Mouse (Mus musculus) forebrain, embryonic 11.5 days (tissue): Measurements from ENCODE around the gene Olfr432. TPM values are rescaled to one million over a fixed set of nuclear protein-coding genes. Genes with fewer than 3 reads are reported as not detected.
"Not testable (repeated sequence)": the region's sequence is repeated elsewhere in the genome, so short reads cannot be mapped to it uniquely, and the experiment has no call there.

Experiments
- ATAC-seq: fragments of 200-750 bp; cut with Nextera tagmentation; replicated peaks from 2 replicates; pipeline ENCODE4 v1.8.0; 2017; ENCODE audit warnings: moderate TSS enrichment; ENCODE audit not compliant: low FRiP score
- DNase-seq: peaks from one replicate; pipeline ENCODE4 v3.0.0-alpha.2; 2017; ENCODE audit warnings: low spot score
- H3K27ac ChIP-seq: fragments of 300-500 bp; sonication (generic); 2 replicates; pipeline ENCODE4 v1.5.1; 2014; ENCODE audit warnings: low read depth, low read length
- H3K27me3 ChIP-seq: fragments of 300-500 bp; sonication (generic); 2 replicates; pipeline ENCODE4 v1.6.1; 2014; ENCODE audit warnings: mild to moderate bottlenecking, low read length, mixed read lengths; ENCODE audit not compliant: control insufficient read depth, insufficient read depth
- H3K36me3 ChIP-seq: fragments of 300-500 bp; sonication (generic); 2 replicates; pipeline ENCODE4 v1.6.1; 2014; ENCODE audit warnings: mild to moderate bottlenecking, low read length, moderate library complexity, mixed read lengths; ENCODE audit not compliant: control insufficient read depth, insufficient read depth
- H3K4me1 ChIP-seq: fragments of 300-500 bp; sonication (generic); replicated peaks from 2 replicates; pipeline ENCODE4 v1.6.1; 2014; ENCODE audit warnings: low read length, mixed read lengths; ENCODE audit not compliant: control insufficient read depth, insufficient read depth
- H3K4me2 ChIP-seq: fragments of 300-500 bp; sonication (generic); 2 replicates; pipeline ENCODE4 v1.6.1; 2014; ENCODE audit warnings: low read depth, mild to moderate bottlenecking, low read length, moderate library complexity, mixed read lengths; ENCODE audit not compliant: severe bottlenecking
- H3K4me3 ChIP-seq: fragments of 300-500 bp; sonication (generic); 2 replicates; pipeline ENCODE4 v1.5.1; 2014; ENCODE audit warnings: low read depth, low read length
- H3K9ac ChIP-seq: fragments of 300-500 bp; sonication (generic); 2 replicates; pipeline ENCODE4 v1.6.1; 2014; ENCODE audit warnings: low read length
- H3K9me3 ChIP-seq: fragments of 300-500 bp; sonication (generic); 2 replicates; pipeline ENCODE4 v1.6.1; 2016; ENCODE audit warnings: low read length, mixed read lengths; ENCODE audit not compliant: control insufficient read depth
- WGBS: fragments of 180-500 bp; shearing (Covaris S2); extraction: QIAGEN DNeasy Blood & Tissue Kit; methylation state at CpG from one replicate; pipeline ENCODE4 v1.1.7; 2014; 5-methylcytosine and 5-hydroxymethylcytosine counted together
- polyA plus RNA-seq: library from polyadenylated mRNA; unstranded; fragments of >200 nt; fragmentation: Nextera tagmentation; extraction: Ambion mirVana; gene quantifications from 2 replicates; pipeline ENCODE4 v1.2.1, GENCODE M21; 2014

Olfr432 gene
- polyA plus RNA-seq, 1 experiment from 2014 or later = not detected

DNA sequence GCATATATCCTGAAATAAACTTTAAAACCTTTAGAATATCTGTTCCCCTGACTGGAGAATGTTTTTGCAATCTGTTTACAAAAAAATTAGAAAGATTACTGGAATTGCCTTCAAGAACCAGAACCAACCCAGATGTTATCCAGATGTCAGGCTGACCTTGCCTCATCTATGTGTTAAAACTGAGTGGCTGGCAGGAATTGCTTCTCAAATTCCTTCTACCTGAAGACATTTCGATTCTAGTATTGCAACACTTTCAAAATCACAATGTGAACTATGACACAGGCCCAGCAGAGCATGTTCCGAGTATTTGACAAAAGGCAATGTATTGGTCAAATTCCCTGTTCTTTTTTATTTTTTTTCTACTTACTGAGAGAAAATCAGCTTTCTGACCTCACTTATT lies 4.6 kb upstream of the Olfr432 start:
- 77% methylated on average over 2 of the region's 2 CpGs for WGBS
- Histone ChIP-seq H3K4me2 (no peak overlapping the region), H3K27me3 (no peaks in the 10 kb centered on the region), H3K4me3 (no peak overlapping the region), H3K9me3 (no peaks in the 10 kb centered on the region), H3K27ac (no peak overlapping the region), H3K4me1 (no peaks in the 10 kb centered on the region), H3K36me3 (no peaks in the 10 kb centered on the region), H3K9ac (no peak overlapping the region)
- no peak for DNase-seq
- no peak for ATAC-seq

DNA sequence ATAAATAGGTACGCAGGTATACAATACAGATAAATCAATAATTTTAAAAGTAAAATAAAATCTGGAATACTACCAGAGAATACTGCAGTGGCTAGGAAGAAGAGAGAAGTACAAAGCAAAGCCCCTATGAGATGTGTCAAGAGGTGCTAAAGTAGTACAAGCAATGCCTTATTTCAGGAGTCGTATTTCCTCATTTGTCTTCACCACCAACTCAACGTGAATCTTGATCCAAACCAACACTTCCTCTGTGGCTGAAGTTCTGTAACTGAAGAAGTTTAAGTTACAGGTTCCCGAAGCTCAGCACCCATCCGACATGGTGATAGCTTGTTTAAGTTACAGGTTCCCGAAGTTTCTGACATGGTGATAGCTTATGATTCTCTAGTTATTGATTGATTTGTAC lies 778 bp upstream of the Olfr432 start:
- WGBS = 91% methylated on average over 6 of the region's 6 CpGs
- not testable (repeated sequence) for H3K36me3 ChIP-seq, DNase-seq, H3K4me2 ChIP-seq, H3K4me3 ChIP-seq, ATAC-seq, H3K9me3 ChIP-seq, H3K27ac ChIP-seq, H3K27me3 ChIP-seq, H3K4me1 ChIP-seq, H3K9ac ChIP-seq

DNA sequence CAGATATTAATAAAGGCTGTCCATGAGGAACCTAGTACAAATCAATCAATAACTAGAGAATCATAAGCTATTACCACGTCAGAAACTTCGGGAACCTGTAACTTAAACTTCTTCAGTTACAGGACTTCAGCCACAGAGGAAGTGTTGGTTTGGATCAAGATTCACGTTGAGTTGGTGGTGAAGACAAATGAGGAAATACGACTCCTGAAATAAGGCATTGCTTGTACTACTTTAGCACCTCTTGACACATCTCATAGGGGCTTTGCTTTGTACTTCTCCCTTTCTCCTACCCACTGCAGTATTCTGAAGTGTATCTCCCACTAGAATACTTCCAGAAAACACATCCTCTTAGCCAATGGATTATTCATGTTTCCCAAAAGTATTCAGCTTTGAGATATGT lies 352 bp downstream of the Olfr432 start:
- H3K9ac ChIP-seq, ATAC-seq, H3K9me3 ChIP-seq, H3K27me3 ChIP-seq, H3K4me2 ChIP-seq, H3K4me3 ChIP-seq, DNase-seq, H3K36me3 ChIP-seq, H3K4me1 ChIP-seq, H3K27ac ChIP-seq: not testable (repeated sequence)
- WGBS = 87% methylated on average over 4 of the region's 4 CpGs

DNA sequence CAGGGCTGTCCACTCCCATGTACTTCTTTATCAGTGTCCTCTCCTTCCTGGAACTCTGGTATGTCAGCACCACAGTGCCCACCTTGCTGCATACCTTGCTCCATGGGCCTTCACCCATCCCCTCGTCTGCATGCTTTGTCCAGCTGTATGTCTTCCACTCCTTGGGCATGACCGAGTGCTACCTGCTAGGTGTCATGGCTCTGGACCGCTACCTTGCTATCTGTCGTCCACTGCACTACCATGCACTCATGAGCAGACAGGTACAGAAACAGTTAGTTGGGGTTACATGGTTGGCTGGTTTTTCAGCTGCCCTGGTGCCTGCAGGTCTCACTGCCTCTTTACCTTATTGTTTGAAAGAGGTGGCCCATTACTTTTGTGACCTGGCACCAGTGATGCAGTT lies 1.5 kb downstream of the Olfr432 start:
- no peak for ATAC-seq
- 89% methylated on average over 4 of the region's 4 CpGs for WGBS
- no peak overlapping the region for H3K4me2 ChIP-seq
- no peak overlapping the region for H3K9ac ChIP-seq
- no peak overlapping the region for H3K4me3 ChIP-seq
- no peaks in the 10 kb centered on the region for H3K9me3 ChIP-seq
- H3K27me3 ChIP-seq = no peaks in the 10 kb centered on the region
- H3K4me1 ChIP-seq = no peaks in the 10 kb centered on the region
- no peak overlapping the region for H3K27ac ChIP-seq
- no peak for DNase-seq
- no peaks in the 10 kb centered on the region for H3K36me3 ChIP-seq

DNA sequence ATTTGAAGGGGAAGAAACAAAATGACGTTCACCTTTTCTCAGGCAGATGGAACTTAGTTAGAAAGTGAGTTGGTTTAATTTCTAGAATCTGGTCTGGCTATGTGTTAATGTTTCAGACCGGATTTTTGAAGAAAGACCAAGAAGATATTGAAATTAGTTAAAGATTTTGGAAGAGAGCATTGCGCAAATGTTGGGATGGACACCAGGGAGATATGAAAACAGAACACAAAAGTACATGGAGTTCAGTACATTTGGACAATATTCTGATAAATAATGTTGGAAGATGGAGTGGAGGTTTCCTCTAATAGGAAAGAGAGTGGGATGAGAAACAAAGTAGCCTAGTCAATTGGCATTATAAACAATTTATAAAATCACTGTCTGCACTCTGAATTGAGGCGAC lies 2.5 kb downstream of the Olfr432 start:
- WGBS = 82% methylated on average over 4 of the region's 4 CpGs
- no peaks in the 10 kb centered on the region for H3K4me1 ChIP-seq
- no peaks in the 10 kb centered on the region for H3K9me3 ChIP-seq
- DNase-seq (no peak), ATAC-seq (no peak)
- no peak overlapping the region for H3K9ac ChIP-seq
- no peak overlapping the region for H3K4me2 ChIP-seq
- H3K4me3 ChIP-seq = no peak overlapping the region
- H3K27me3 ChIP-seq = no peaks in the 10 kb centered on the region
- no peak overlapping the region for H3K27ac ChIP-seq
- no peaks in the 10 kb centered on the region for H3K36me3 ChIP-seq

DNA sequence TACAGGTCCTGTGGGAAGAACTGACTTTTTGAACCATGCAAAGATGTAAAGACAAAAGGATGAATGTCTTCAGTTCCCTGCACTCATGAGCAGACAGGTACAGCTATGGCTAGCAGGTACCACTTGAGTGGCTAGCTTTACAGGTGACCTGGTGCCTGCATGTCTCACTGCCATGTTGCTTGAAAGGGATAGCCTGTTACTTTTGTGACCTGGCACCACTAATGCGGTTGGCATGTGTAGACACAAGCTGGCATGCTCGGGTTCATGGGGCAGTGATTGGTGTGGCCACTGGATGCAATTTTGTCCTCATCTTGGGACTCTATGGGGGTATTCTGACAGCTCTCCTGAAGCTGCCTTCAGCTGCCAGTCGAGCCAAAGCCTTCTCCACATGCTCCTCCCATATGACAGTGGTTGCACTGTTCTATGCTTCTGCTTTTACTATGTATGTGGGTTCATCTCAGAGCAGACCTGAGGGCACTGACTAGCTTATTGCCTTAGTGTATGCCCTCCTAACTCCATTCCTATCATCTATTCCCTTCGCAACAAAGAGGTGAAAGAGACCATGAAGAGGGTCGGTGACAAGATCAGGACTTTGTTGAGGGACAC lies 3.0 kb downstream of the Olfr432 start:
- H3K4me3 ChIP-seq = no peak overlapping the region
- H3K9ac ChIP-seq = no peak overlapping the region
- 82% methylated on average over 5 of the region's 5 CpGs for WGBS

DNA sequence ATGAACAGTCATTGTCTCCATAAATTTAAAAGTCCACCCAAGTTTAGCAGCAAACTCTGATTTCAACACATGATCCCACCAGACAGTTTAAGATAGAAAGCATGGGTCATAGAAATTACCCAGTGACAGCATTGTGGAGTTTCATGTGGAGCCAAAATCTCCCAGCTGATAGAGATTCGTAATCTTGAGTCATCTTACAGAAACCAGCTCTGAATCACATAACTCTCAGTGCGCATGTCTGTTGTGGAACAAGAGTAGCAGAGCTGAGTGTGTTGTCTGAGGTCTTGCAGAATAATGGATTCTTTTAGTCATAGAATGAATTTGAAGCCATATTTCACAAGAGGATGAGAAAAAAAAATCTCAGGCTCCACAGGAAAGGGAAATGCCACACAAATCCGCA lies 4.0 kb downstream of the Olfr432 start:
- no peak overlapping the region for H3K4me3 ChIP-seq
- H3K27ac ChIP-seq = no peak overlapping the region
- ATAC-seq (no peak), DNase-seq (no peak)
- no peaks in the 10 kb centered on the region for H3K9me3 ChIP-seq
- H3K9ac ChIP-seq = no peak overlapping the region
- no peaks in the 10 kb centered on the region for H3K36me3 ChIP-seq
- H3K4me1 ChIP-seq = no peaks in the 10 kb centered on the region
- H3K27me3 ChIP-seq = no peaks in the 10 kb centered on the region
- H3K4me2 ChIP-seq = no peak overlapping the region
- 82% methylated on average over 3 of the region's 3 CpGs for WGBS

More for the DNA sequence above, 3.0 kb downstream of the Olfr432 start:
- ATAC-seq (no peak), DNase-seq (no peak)
- Histone ChIP-seq H3K27ac (no peak overlapping the region), H3K9me3 (no peaks in the 10 kb centered on the region), H3K36me3 (no peaks in the 10 kb centered on the region), H3K4me2 (no peak overlapping the region), H3K27me3 (no peaks in the 10 kb centered on the region), H3K4me1 (no peaks in the 10 kb centered on the region)

DNA sequence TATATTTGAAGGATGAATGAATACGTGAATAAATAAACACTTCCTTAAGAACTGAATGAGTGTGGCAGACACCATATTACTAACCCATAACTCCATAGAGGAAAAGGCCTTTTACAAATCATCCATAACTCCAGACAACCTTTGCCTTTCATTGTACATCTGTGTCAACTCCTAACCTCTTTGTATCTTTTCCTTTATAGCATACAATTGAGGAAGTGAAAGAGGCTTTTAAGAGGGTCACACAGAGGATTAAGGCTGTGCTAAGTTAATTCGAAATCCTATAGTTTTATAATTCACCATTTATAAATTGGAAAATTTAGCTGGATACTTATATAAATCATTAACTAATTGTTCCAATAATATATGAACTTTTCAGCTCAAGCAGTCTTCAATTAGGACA lies 6.2 kb downstream of the Olfr432 start:
- no peak for DNase-seq
- H3K4me1 ChIP-seq = no peaks in the 10 kb centered on the region
- H3K9ac ChIP-seq = no peak overlapping the region
- H3K9me3 ChIP-seq = no peaks in the 10 kb centered on the region
- no peak overlapping the region for H3K27ac ChIP-seq
- no peak overlapping the region for H3K4me2 ChIP-seq
- no peaks in the 10 kb centered on the region for H3K36me3 ChIP-seq
- no peak for ATAC-seq
- WGBS = 78% methylated on average over 2 of the region's 2 CpGs
- no peaks in the 10 kb centered on the region for H3K27me3 ChIP-seq
- H3K4me3 ChIP-seq = no peak overlapping the region

DNA sequence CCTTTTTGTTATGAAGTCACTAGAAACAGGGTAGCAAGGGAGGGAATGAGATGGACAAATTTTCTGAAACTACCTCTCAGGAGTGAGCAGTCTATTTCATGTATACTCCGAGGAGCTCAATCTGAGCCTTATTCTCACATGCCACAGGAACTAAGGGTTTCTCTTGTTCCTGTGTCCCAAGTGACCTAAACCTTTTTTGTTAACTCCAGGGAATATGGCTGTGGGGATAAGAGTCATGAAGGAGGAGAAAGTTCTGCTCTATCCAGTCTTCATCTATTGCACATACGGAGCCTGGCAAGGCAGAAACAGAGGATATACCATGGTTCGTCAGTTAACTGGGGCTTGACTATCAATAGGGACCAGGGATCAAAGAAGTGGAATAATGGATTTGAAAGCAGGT lies 17.3 kb downstream of the Olfr432 start, which contains the start of gene Olfr430:
TSS of gene Olfr430 (plus strand) at position 301 of the 400 bp plus-strand sequence.
- WGBS = 81% methylated on average over 3 of the region's 3 CpGs
- Histone ChIP-seq H3K9me3 (no peaks in the 10 kb centered on the region), H3K27me3 (no peaks in the 10 kb centered on the region), H3K4me2 (no peak within 1 kb of the TSS), H3K9ac (no peak within 1 kb of the TSS), H3K36me3 (no peaks in the 10 kb centered on the region), H3K27ac (no peak within 1 kb of the TSS), H3K4me3 (no peak within 1 kb of the TSS), H3K4me1 (no peaks in the 10 kb centered on the region)
- DNase-seq = no peak
- no peak for ATAC-seq
